In genomic region chr9:42471921-42472747, GRCm38 (mm10) we compare ENCODE assay signal across 8 mouse cellular contexts. TPM values are rescaled to one million over a fixed set of nuclear protein-coding genes. Genes with fewer than 3 reads are reported as not detected.
DNase-seq lines count a peak whose midpoint lies in the region; ATAC-seq and TF ChIP-seq lines count a peak whose summit lies in the region.

No protein-coding gene starts in this region.

- intact Hi-C loops in gastrocnemius, adult 2 months (cut with DNase I) = loop anchor here (5.0 kb wide), 1 partner anchor 145 kb away; no protein-coding TSS in a partner anchor

- peak overlapping the region; percentile 89 for H3K4me3 ChIP-seq in gastrocnemius, adult 2 months
- H3K4me3 ChIP-seq in hindbrain, postnatal 0 days (ENCODE audit: low read length) = peak overlapping the region; percentile 92

- peak overlapping the region; percentile 95 for H3K4me2 ChIP-seq in hindbrain, postnatal 0 days (ENCODE audit: low read depth, low read length)

- H3K9me3 ChIP-seq in hindbrain, postnatal 0 days (ENCODE audit: low read length) = no peaks in the 10 kb centered on the region

- 5% methylated on average over 49 of the region's 49 CpGs for WGBS in hindbrain, postnatal 0 days

- peak overlapping the region; percentile 92 for H3K9ac ChIP-seq in hindbrain, postnatal 0 days (replicated peaks; ENCODE audit: low read length)

- peak; percentile 86 for ATAC-seq in activated CD4-positive, CD25-positive, alpha-beta regulatory T cell, adult 4 months
- peak; percentile 71 for ATAC-seq in common myeloid progenitor, adult 5-6 weeks (replicated peaks; ENCODE audit: low read depth, poor library complexity, severe bottlenecking)
- ATAC-seq in hindbrain, postnatal 0 days = peak; percentile 96

- peak; percentile 92 for DNase-seq in gastrocnemius, adult 2 months
- DNase-seq in hindbrain, postnatal 0 days (ENCODE audit: low spot score) = peak; percentile 99
- DNase-seq in left cerebral cortex, adult 18-20 months (ENCODE audit: low spot score in 2 of 2) = peak; percentile 93 to 94
- DNase-seq in lung, postnatal 4 days = peak; percentile 90 to 93
- DNase-seq in retina, postnatal 1 day = peak; percentile 97
- peak; percentile 93 for DNase-seq in thymus, postnatal 4 days

- peaks cover 9% of the 10 kb centered on the region for H3K4me1 ChIP-seq in hindbrain, postnatal 0 days (ENCODE audit: insufficient read depth, low read length)

- no peaks in the 10 kb centered on the region for H3K27me3 ChIP-seq in hindbrain, postnatal 0 days (ENCODE audit: insufficient read depth, low read length)

- peak overlapping the region; percentile 82 for H3K27ac ChIP-seq in gastrocnemius, adult 2 months
- peak overlapping the region; percentile 83 for H3K27ac ChIP-seq in hindbrain, postnatal 0 days

- H3K36me3 ChIP-seq in hindbrain, postnatal 0 days (ENCODE audit: insufficient read depth, low read length) = no peaks in the 10 kb centered on the region

- no peak for TF ChIP-seq CTCF in gastrocnemius, adult 2 months (IDR thresholded peaks at IDR 0.05)
- no peak for TF ChIP-seq CTCF in hindbrain, postnatal 0 days (IDR thresholded peaks at IDR 0.05; ENCODE audit: low read depth)

RNA-seq across cellular contexts. Expression of gene Tbcel, which starts 35.5 kb away (rescaled TPM):
- 1 to 10 TPM; 7.5 to 8.2 TPM for polyA plus RNA-seq in activated CD4-positive, CD25-positive, alpha-beta regulatory T cell, adult 4 months (2017; shearing (Covaris generic))
- total RNA-seq in common myeloid progenitor, adult 5-6 weeks (2017) = 18.0 and 22.9 TPM in 2 replicates
- total RNA-seq in gastrocnemius, adult 2 months (2021) = 10 to 100 TPM; 15.3 to 17.4 TPM
- 19.7 and 22.6 TPM in 2 replicates for total RNA-seq in hindbrain, postnatal 0 days (2014; rRNA removed)
- polyA plus RNA-seq in hindbrain, postnatal 0 days (2015; fragmentation: Nextera tagmentation; extraction: Ambion mirVana) = 3.8 and 4.1 TPM in 2 replicates
- 10 to 100 TPM; 46.3 to 48.9 TPM for total RNA-seq in left cerebral cortex, adult 18-20 months (2021)

Comparison
In these comparisons a context has a peak if more than half of its experiments do, and no peak if none do; other contexts are left out.
1. Peak in every context shown above with its lines: DNase-seq, ATAC-seq, H3K4me3 ChIP-seq and H3K27ac ChIP-seq.